Mouse (Mus musculus): ENCODE measurements around the gene L2hgdh.
"Not testable (repeated sequence)": the region's sequence is repeated elsewhere in the genome, so short reads cannot be mapped to it uniquely, and the experiment has no call there.

Gene L2hgdh

GRCm38 (mm10) chr12:69674576-69675537 lies 49.8 kb downstream of the L2hgdh start:
- no peak for DNase-seq (ENCODE audit: low read depth, low spot score)

GRCm38 (mm10) chr12:69674176-69674575 lies 50.5 kb downstream of the L2hgdh start:
- no peak for DNase-seq (ENCODE audit: low read depth, low spot score)

GRCm38 (mm10) chr12:69666721-69667120 lies 58.0 kb downstream of the L2hgdh start:
- no peak for DNase-seq (ENCODE audit: low read depth, low spot score)

- DNase-seq (ENCODE audit: low read depth, low spot score), result no peak
Observed at GRCm38 (mm10) chr12:69661658-69662057, 63.0 kb downstream of the L2hgdh start.

- not testable (repeated sequence) for DNase-seq (ENCODE audit: low read depth, low spot score)
Observed at GRCm38 (mm10) chr12:69653973-69654372, 70.7 kb downstream of the L2hgdh start.

GRCm38 (mm10) chr12:69649511-69649910 lies 75.2 kb downstream of the L2hgdh start:
- DNase-seq (ENCODE audit: low read depth, low spot score), result no peak

GRCm38 (mm10) chr12:69645821-69646616 lies 78.7 kb downstream of the L2hgdh start:
- no peak for DNase-seq (ENCODE audit: low read depth, low spot score)

- no peak for DNase-seq (ENCODE audit: low read depth, low spot score)
Observed at GRCm38 (mm10) chr12:69644877-69645276, 79.8 kb downstream of the L2hgdh start.

- DNase-seq (ENCODE audit: low read depth, low spot score), result no peak
Observed at GRCm38 (mm10) chr12:69642877-69643276, 81.8 kb downstream of the L2hgdh start.

Data from WW6 (cell line).